Mouse (Mus musculus) lung, adult 2 months (tissue): ENCODE results near the gene Hoxa11. TPM values are rescaled to one million over a fixed set of nuclear protein-coding genes. Genes with fewer than 3 reads are reported as not detected.

Experiments
- DNase-seq: peaks from one replicate; pipeline ENCODE4 v3.0.0; 2022
- H3K4me1 ChIP-seq: fragments of 200-500 bp; 2 replicates; pipeline ENCODE4 v1.6.1; 2011; ENCODE audit warnings: low read length; ENCODE audit not compliant: control insufficient read depth, insufficient read depth
- H3K4me3 ChIP-seq: fragments of 200-500 bp; replicated peaks from 2 replicates; pipeline ENCODE3; 2011; ENCODE audit warnings: low read depth, mild to moderate bottlenecking, control low read depth, low read length; ENCODE audit errors: extremely low read depth
- CTCF ChIP-seq: fragments of 200-500 bp; IDR thresholded peaks from 2 replicates; pipeline ENCODE4 v1.5.1; 2011; ENCODE audit warnings: mild to moderate bottlenecking, low read length, control low read depth; ENCODE audit not compliant: insufficient read depth
- POLR2A ChIP-seq: fragments of 200-500 bp; IDR thresholded peaks from 2 replicates; pipeline ENCODE4 v1.6.1; 2011; ENCODE audit warnings: low read depth, mild to moderate bottlenecking, control low read depth, low read length, borderline replicate concordance; ENCODE audit errors: extremely low read depth
- WGBS: fragments of 180-500 bp; shearing (Covaris S2); methylation state at CpG from one replicate; pipeline ENCODE4 v1.1.7; 2018; 5-methylcytosine and 5-hydroxymethylcytosine counted together
- polyA plus RNA-seq: library from polyadenylated mRNA; depleted of rRNA; stranded (reverse); fragments of >200 nt; gene quantifications from 2 replicates; pipeline ENCODE4 v1.2.3, GENCODE M21; 2012

Hoxa11 gene
- polyA plus RNA-seq, 1 experiment: not detected

- Histone ChIP-seq H3K4me3 (no peak overlapping the region), H3K4me1 (peaks cover under 1% of the 10 kb centered on the region; the same call in 1 of the 2 replicates)
- no peak for TF ChIP-seq POLR2A
- TF ChIP-seq CTCF: no peak
- no peak for DNase-seq
- WGBS: 4% methylated on average over 19 of the region's 19 CpGs
Observed at GRCm38 (mm10) chr6:52265913-52266665, 20.5 kb upstream of the Hoxa11 start.

DNA sequence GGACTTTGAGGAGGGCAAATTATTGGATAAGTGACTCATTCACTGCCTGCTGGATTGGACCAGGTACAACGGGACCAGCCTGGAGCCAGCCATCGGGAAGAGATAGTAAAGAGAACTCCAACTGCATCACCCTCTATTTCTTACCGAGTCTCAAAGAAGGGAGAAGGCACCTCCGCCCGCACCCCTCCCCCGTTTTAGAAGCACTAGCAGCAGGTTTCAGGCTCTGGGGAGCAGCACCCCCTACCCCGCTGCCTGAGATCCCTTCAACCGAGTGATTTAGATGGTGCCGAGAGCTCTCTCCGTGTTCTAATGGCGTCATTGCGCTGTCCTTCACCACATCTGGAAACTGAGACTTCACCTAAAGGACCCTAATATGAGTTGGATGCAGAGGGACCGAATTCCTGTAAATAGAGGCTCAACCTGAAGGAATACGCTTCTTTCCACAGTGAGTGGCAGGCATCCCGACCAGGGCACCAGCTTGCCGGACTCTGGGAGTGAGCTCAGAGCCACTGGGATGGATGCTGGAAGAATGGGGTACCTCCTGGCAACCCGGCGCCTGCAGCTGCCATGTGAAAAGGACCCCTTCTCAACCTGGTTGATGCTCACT lies 19.8 kb upstream of the Hoxa11 start:
- no peak for TF ChIP-seq CTCF
- TF ChIP-seq POLR2A: no peak
- Histone ChIP-seq H3K4me1 (peaks cover 3% of the 10 kb centered on the region; the same call in 1 of the 2 replicates), H3K4me3 (no peak overlapping the region)
- no peak for DNase-seq
- WGBS: 4% methylated on average over 18 of the region's 18 CpGs

GRCm38 (mm10) chr6:52264106-52264790 lies 18.6 kb upstream of the Hoxa11 start:
- Histone ChIP-seq H3K4me3 (no peak overlapping the region), H3K4me1 (peaks cover 3% of the 10 kb centered on the region; the same call in 1 of the 2 replicates)
- TF ChIP-seq POLR2A: no peak
- no peak for TF ChIP-seq CTCF
- no peak for DNase-seq
- WGBS: 13% methylated on average over 5 of the region's 5 CpGs

DNA sequence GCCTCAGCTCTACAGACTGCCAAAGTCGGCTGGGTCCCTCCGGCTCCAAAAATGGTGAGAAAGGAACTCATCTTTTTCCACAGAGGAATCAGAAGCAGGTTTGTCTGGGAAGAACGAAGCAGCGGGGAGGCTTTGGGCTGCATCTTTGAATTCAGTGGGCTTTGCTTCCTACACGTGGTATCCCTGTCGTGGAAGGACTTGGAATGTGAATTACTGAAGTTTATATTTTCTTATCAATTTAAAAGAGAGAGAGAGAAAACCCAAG lies 17.6 kb upstream of the Hoxa11 start:
- H3K4me1 ChIP-seq: peaks cover 3% of the 10 kb centered on the region; the same call in 1 of the 2 replicates
- DNase-seq: peak; percentile 9
- no peak for TF ChIP-seq POLR2A
- TF ChIP-seq CTCF: no peak
- H3K4me3 ChIP-seq: no peak overlapping the region
- 7% methylated on average over 6 of the region's 6 CpGs for WGBS

- H3K4me3 ChIP-seq: no peak overlapping the region
- TF ChIP-seq CTCF: no peak
- no peak for TF ChIP-seq POLR2A
- peaks cover 3% of the 10 kb centered on the region; the same call in 1 of the 2 replicates for H3K4me1 ChIP-seq
- DNase-seq: no peak
- WGBS: 6% methylated on average over 24 of the region's 24 CpGs
Observed at GRCm38 (mm10) chr6:52262463-52263320, 17.1 kb upstream of the Hoxa11 start.

- 11% methylated on average over 9 of the region's 9 CpGs for WGBS
- no peak for DNase-seq
- no peak overlapping the region for H3K4me3 ChIP-seq
Observed at GRCm38 (mm10) chr6:52261751-52262462, 16.3 kb upstream of the Hoxa11 start.

GRCm38 (mm10) chr6:52260654-52261575 lies 15.3 kb upstream of the Hoxa11 start, which contains the start of gene Hoxa13:
TSS of gene Hoxa13 (minus strand) at chr6:52260880.
- WGBS: 3% methylated on average over 48 of the region's 72 CpGs
- TF ChIP-seq CTCF (no peak), POLR2A (no peak)
- H3K4me3 ChIP-seq: no peak within 1 kb of the TSS
- DNase-seq: no peak
- H3K4me1 ChIP-seq: peaks cover 3% of the 10 kb centered on the region; the same call in 1 of the 2 replicates

More at GRCm38 (mm10) chr6:52261751-52262462, 16.3 kb upstream of the Hoxa11 start:
- peaks cover 3% of the 10 kb centered on the region; the same call in 1 of the 2 replicates for H3K4me1 ChIP-seq
- TF ChIP-seq CTCF (no peak), POLR2A (no peak)

GRCm38 (mm10) chr6:52259811-52260261 lies 14.2 kb upstream of the Hoxa11 start:
- TF ChIP-seq POLR2A (no peak), CTCF (no peak)
- WGBS: 3% methylated on average over 39 of the region's 39 CpGs
- Histone ChIP-seq H3K4me1 (peaks cover 3% of the 10 kb centered on the region; the same call in 1 of the 2 replicates), H3K4me3 (no peak overlapping the region)
- no peak for DNase-seq
